Mouse (Mus musculus): ENCODE measurements around the gene Fam107a. TPM values are rescaled to one million over a fixed set of nuclear protein-coding genes. Genes with fewer than 3 reads are reported as not detected.

The Fam107a gene
- polyA plus RNA-seq, 1 experiment from 2014 or later: 0.36 TPM

DNA sequence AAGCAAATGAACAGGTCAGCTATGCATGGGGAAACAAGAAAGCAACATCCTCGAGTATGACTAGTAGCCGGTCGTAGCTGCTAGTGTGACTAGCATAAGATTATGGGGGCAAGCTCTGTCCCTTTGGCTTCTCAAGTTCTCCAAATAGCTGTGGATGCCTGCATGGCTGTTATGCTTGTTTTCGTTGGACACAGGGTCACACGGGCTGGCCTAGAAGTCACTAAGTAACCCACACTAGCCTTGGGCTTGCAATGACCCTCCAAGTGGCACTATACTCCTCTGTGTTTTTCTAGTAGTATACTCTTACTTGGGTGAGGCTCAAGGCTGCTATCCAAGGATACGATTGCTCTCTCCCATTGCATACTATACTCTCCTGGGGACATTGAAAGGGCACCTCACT lies 2.7 kb downstream of the Fam107a start:
- ATAC-seq (ENCODE audit: insufficient number of reproducible peaks, insufficient read depth, low FRiP score, low read depth): no peak
- no peak overlapping the region for H3K27ac ChIP-seq (replicated peaks in 1 of 2; ENCODE audit: control insufficient read depth in 1 of 2, insufficient read depth in 1 of 2, low read depth in 2 of 2, low read length in 2 of 2)
- WGBS: 87% methylated on average over 6 of the region's 6 CpGs
- H3K36me3 ChIP-seq (ENCODE audit: control insufficient read depth, insufficient read depth, low read length): no peaks in the 10 kb centered on the region
- H3K9me3 ChIP-seq (ENCODE audit: control insufficient read depth, low read length): no peaks in the 10 kb centered on the region
- H3K4me2 ChIP-seq (ENCODE audit: low read length): no peak overlapping the region
- peaks cover 40% of the 10 kb centered on the region for H3K27me3 ChIP-seq (ENCODE audit: control insufficient read depth, insufficient read depth, low read length)
- H3K4me1 ChIP-seq (ENCODE audit: control insufficient read depth in 2 of 2, insufficient read depth in 2 of 2, low read length in 2 of 2): peaks cover 6 to 18% of the 10 kb centered on the region in 2 experiments; a peak in 3 of 4 replicates
- no peak overlapping the region for H3K4me3 ChIP-seq (ENCODE audit: control insufficient read depth in 1 of 2, insufficient read depth in 1 of 2, low read depth in 1 of 2, low read length in 2 of 2)
- no peak overlapping the region for H3K9ac ChIP-seq (ENCODE audit: low read length)

DNA sequence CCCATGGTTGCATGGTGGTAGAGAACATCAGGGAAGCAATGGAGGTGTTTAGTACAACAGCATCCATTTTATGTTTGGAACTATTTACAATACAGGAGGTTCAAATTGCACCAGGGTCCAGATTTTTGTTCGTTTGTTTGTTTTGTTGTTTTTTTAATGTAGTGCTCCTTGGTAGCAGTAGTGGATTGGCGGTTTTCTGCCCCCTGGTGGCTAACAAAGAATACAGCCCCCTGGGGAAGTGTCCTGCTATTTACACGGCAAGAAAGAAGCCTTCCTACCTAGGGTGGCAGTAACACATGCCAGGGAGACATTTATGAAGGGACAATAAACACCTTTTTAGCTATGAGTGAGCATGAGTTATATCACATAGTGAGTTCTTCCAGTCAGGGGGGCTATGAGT lies 3.3 kb downstream of the Fam107a start:
- no peaks in the 10 kb centered on the region for H3K36me3 ChIP-seq (ENCODE audit: control insufficient read depth, insufficient read depth, low read length)
- WGBS: 17% methylated on average over 3 of the region's 3 CpGs
- no peak for ATAC-seq (ENCODE audit: insufficient number of reproducible peaks, insufficient read depth, low FRiP score, low read depth)
- no peak overlapping the region for H3K4me2 ChIP-seq (ENCODE audit: low read length)
- H3K9me3 ChIP-seq (ENCODE audit: control insufficient read depth, low read length): no peaks in the 10 kb centered on the region
- H3K9ac ChIP-seq (ENCODE audit: low read length): no peak overlapping the region
- no peak overlapping the region for H3K27ac ChIP-seq (replicated peaks in 1 of 2; ENCODE audit: control insufficient read depth in 1 of 2, insufficient read depth in 1 of 2, low read depth in 2 of 2, low read length in 2 of 2)
- peaks cover 6 to 24% of the 10 kb centered on the region in 2 experiments; a peak in 3 of 4 replicates for H3K4me1 ChIP-seq (ENCODE audit: control insufficient read depth in 2 of 2, insufficient read depth in 2 of 2, low read length in 2 of 2)
- no peak overlapping the region for H3K4me3 ChIP-seq (ENCODE audit: control insufficient read depth in 1 of 2, insufficient read depth in 1 of 2, low read depth in 1 of 2, low read length in 2 of 2)
- peaks cover 40% of the 10 kb centered on the region for H3K27me3 ChIP-seq (ENCODE audit: control insufficient read depth, insufficient read depth, low read length)

DNA sequence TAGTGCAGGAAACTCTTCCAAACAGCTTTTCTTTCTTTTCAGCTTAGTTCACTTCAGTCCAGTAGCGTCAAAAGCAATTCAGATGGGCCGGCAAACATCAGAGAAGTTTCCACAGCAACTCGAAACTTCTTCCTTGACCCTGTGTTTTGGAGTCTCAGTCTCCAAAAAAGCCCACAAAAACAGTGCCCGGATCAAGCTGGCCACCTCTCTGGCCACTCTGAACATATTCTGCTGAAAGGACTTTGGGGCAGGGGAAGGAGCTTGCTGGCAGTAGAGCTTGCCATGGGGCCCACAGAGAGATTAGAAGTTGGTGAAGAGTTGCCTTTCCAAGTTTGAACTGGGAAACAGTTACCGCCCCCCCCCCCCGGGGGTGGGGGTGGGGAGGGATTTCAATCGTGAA lies 3.9 kb downstream of the Fam107a start:
- H3K4me3 ChIP-seq (ENCODE audit: control insufficient read depth in 1 of 2, insufficient read depth in 1 of 2, low read depth in 1 of 2, low read length in 2 of 2): no peak overlapping the region
- H3K4me2 ChIP-seq (ENCODE audit: low read length): no peak overlapping the region
- H3K4me1 ChIP-seq (ENCODE audit: control insufficient read depth in 2 of 2, insufficient read depth in 2 of 2, low read length in 2 of 2): peaks cover 9 to 28% of the 10 kb centered on the region in 2 experiments; a peak in 3 of 4 replicates
- H3K27me3 ChIP-seq (ENCODE audit: control insufficient read depth, insufficient read depth, low read length): peaks cover 40% of the 10 kb centered on the region
- no peak for ATAC-seq (ENCODE audit: insufficient number of reproducible peaks, insufficient read depth, low FRiP score, low read depth)
- H3K9ac ChIP-seq (ENCODE audit: low read length): no peak overlapping the region
- H3K9me3 ChIP-seq (ENCODE audit: control insufficient read depth, low read length): no peaks in the 10 kb centered on the region
- no peak overlapping the region for H3K27ac ChIP-seq (replicated peaks in 1 of 2; ENCODE audit: control insufficient read depth in 1 of 2, insufficient read depth in 1 of 2, low read depth in 2 of 2, low read length in 2 of 2)
- WGBS: 37% methylated on average over 7 of the region's 7 CpGs
- H3K36me3 ChIP-seq (ENCODE audit: control insufficient read depth, insufficient read depth, low read length): no peaks in the 10 kb centered on the region

DNA sequence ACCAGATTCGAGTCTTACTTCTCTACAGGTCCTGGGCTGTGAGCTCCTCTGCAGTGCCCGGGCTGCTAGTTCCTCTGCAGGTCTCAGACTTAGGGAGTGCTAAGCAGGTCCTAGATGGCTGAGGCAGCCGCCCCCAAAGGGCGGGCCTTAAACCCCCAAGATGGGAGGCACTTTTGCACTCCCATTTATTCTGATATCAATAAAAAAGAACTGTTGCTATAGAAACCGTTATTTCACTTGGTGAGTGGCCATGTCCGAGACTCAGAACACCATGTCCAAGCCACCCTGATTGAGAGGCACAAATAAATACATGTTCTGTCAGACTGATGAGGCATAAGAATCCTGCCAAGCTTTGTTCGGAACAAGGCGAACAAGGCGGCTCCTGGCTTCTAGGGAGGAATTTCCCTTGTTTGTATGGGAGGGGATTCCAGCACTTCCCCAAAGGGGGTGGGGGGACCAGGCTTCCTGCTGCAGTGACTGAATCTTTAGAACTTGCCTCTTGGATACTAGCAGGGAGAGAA lies 8.1 kb downstream of the Fam107a start:
- peak; percentile 51; the same call in 1 of the 2 replicates for ATAC-seq (ENCODE audit: insufficient number of reproducible peaks, insufficient read depth, low FRiP score, low read depth)
- 0 out of 2 replicates have a peak, but pooled peaks cover 2% of the 10 kb centered on the region for H3K27me3 ChIP-seq (ENCODE audit: control insufficient read depth, insufficient read depth, low read length)
- 0 out of 2 replicates have a peak overlapping the region, but pooled peaks have one; percentile 1 for H3K9ac ChIP-seq (ENCODE audit: low read length)
- peak overlapping the region; percentile 11; the same call in 1 of the 2 replicates for H3K4me2 ChIP-seq (ENCODE audit: low read length)
- no peak overlapping the region for H3K4me3 ChIP-seq (ENCODE audit: control insufficient read depth in 1 of 2, insufficient read depth in 1 of 2, low read depth in 1 of 2, low read length in 2 of 2)
- H3K36me3 ChIP-seq (ENCODE audit: control insufficient read depth, insufficient read depth, low read length): no peaks in the 10 kb centered on the region
- H3K4me1 ChIP-seq (ENCODE audit: control insufficient read depth in 2 of 2, insufficient read depth in 2 of 2, low read length in 2 of 2): peaks cover 7 to 14% of the 10 kb centered on the region in 2 experiments; a peak in 2 of 4 replicates
- no peaks in the 10 kb centered on the region for H3K9me3 ChIP-seq (ENCODE audit: control insufficient read depth, low read length)
- WGBS: 12% methylated on average over 9 of the region's 9 CpGs
- no peak overlapping the region for H3K27ac ChIP-seq (replicated peaks in 1 of 2; ENCODE audit: control insufficient read depth in 1 of 2, insufficient read depth in 1 of 2, low read depth in 2 of 2, low read length in 2 of 2)

DNA sequence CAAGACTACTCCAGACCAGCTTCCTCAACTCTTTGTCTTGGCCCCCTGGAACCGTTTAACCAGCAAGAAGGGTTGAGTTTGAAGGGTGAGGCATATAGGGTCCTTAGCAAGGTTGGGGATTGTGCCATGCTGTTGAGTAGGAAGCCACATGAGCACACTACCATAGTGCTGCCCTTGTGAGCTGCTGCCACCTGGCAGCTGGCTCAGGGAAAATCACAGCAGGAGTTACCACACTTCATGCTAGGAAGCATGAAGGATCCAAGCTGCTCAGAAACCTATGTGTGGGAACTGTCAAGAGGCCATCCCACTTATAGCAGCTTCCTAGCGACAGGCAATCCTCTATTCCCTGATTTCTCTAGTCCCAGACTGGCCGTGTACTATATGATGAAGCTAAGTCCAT lies 9.2 kb downstream of the Fam107a start:
- no peak overlapping the region for H3K4me3 ChIP-seq (ENCODE audit: control insufficient read depth in 1 of 2, insufficient read depth in 1 of 2, low read depth in 1 of 2, low read length in 2 of 2)
- H3K4me1 ChIP-seq (ENCODE audit: control insufficient read depth in 2 of 2, insufficient read depth in 2 of 2, low read length in 2 of 2): peaks cover 4 to 10% of the 10 kb centered on the region in 2 experiments; a peak in 2 of 4 replicates
- H3K4me2 ChIP-seq (ENCODE audit: low read length): no peak overlapping the region
- H3K36me3 ChIP-seq (ENCODE audit: control insufficient read depth, insufficient read depth, low read length): no peaks in the 10 kb centered on the region
- H3K27ac ChIP-seq (replicated peaks in 1 of 2; ENCODE audit: control insufficient read depth in 1 of 2, insufficient read depth in 1 of 2, low read depth in 2 of 2, low read length in 2 of 2): no peak overlapping the region
- ATAC-seq (ENCODE audit: insufficient number of reproducible peaks, insufficient read depth, low FRiP score, low read depth): no peak
- H3K27me3 ChIP-seq (ENCODE audit: control insufficient read depth, insufficient read depth, low read length): no peaks in the 10 kb centered on the region
- H3K9me3 ChIP-seq (ENCODE audit: control insufficient read depth, low read length): no peaks in the 10 kb centered on the region
- H3K9ac ChIP-seq (ENCODE audit: low read length): no peak overlapping the region
- WGBS: 38% methylated on average over 3 of the region's 3 CpGs

DNA sequence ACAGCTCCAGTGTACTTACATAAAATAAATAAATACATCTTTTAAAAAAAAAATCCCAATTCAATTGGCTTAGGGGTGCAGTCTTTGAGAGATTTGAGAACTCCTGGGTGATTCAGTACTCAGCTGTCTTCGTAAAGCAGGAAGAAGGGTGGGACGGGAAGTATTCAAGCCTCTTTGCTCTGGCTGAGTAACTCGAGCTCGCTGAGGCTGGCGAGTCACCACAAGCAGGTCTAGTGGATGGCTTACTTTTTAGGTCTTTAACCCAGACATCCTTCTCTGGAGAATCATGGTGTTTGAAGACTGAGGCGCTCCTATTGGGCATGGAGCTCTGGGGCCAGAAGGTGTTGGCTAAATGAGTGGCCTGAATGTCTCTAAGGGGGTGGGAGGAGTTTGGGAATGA lies 10.9 kb downstream of the Fam107a start:
- WGBS: 81% methylated on average over 6 of the region's 6 CpGs
- peaks cover 4 to 15% of the 10 kb centered on the region in 2 experiments; a peak in 3 of 4 replicates for H3K4me1 ChIP-seq (ENCODE audit: control insufficient read depth in 2 of 2, insufficient read depth in 2 of 2, low read length in 2 of 2)
- no peak overlapping the region for H3K4me2 ChIP-seq (ENCODE audit: low read length)
- no peaks in the 10 kb centered on the region for H3K27me3 ChIP-seq (ENCODE audit: control insufficient read depth, insufficient read depth, low read length)
- ATAC-seq (ENCODE audit: insufficient number of reproducible peaks, insufficient read depth, low FRiP score, low read depth): no peak
- no peak overlapping the region for H3K27ac ChIP-seq (replicated peaks in 1 of 2; ENCODE audit: control insufficient read depth in 1 of 2, insufficient read depth in 1 of 2, low read depth in 2 of 2, low read length in 2 of 2)
- H3K9ac ChIP-seq (ENCODE audit: low read length): no peak overlapping the region
- H3K4me3 ChIP-seq (ENCODE audit: control insufficient read depth in 1 of 2, insufficient read depth in 1 of 2, low read depth in 1 of 2, low read length in 2 of 2): no peak overlapping the region
- no peaks in the 10 kb centered on the region for H3K36me3 ChIP-seq (ENCODE audit: control insufficient read depth, insufficient read depth, low read length)
- no peaks in the 10 kb centered on the region for H3K9me3 ChIP-seq (ENCODE audit: control insufficient read depth, low read length)

DNA sequence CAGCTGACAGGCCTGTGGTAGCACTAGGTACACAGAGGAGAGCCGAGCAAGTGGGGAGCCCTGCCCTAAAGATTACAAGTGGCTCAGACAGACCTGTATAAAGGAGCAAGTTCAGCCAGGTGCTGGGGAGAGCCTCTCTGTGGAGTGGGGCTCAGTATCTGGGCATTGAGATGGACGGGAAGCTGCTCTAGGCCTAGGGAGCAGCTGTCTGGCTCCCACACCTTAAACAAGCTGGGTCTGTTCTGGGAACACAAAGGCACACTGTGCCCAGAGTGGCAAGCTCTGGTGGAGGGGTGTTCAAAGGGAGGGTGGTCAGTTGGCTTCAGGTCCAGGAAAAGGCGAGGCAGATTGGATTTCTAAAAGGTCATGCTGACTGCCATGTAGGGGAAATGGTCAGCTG lies 12.8 kb downstream of the Fam107a start:
- Histone ChIP-seq H3K9me3 (ENCODE audit: control insufficient read depth, low read length) (no peaks in the 10 kb centered on the region), H3K27me3 (ENCODE audit: control insufficient read depth, insufficient read depth, low read length) (no peaks in the 10 kb centered on the region), H3K4me3 (ENCODE audit: control insufficient read depth in 1 of 2, insufficient read depth in 1 of 2, low read depth in 1 of 2, low read length in 2 of 2) (no peak overlapping the region), H3K27ac (replicated peaks in 1 of 2; ENCODE audit: control insufficient read depth in 1 of 2, insufficient read depth in 1 of 2, low read depth in 2 of 2, low read length in 2 of 2) (no peak overlapping the region), H3K4me2 (ENCODE audit: low read length) (no peak overlapping the region), H3K4me1 (ENCODE audit: control insufficient read depth in 2 of 2, insufficient read depth in 2 of 2, low read length in 2 of 2) (peaks cover 4 to 13% of the 10 kb centered on the region in 2 experiments; a peak in 3 of 4 replicates), H3K36me3 (ENCODE audit: control insufficient read depth, insufficient read depth, low read length) (no peaks in the 10 kb centered on the region), H3K9ac (ENCODE audit: low read length) (no peak overlapping the region)
- no peak for ATAC-seq (ENCODE audit: insufficient number of reproducible peaks, insufficient read depth, low FRiP score, low read depth)
- 67% methylated on average over 3 of the region's 3 CpGs for WGBS

DNA sequence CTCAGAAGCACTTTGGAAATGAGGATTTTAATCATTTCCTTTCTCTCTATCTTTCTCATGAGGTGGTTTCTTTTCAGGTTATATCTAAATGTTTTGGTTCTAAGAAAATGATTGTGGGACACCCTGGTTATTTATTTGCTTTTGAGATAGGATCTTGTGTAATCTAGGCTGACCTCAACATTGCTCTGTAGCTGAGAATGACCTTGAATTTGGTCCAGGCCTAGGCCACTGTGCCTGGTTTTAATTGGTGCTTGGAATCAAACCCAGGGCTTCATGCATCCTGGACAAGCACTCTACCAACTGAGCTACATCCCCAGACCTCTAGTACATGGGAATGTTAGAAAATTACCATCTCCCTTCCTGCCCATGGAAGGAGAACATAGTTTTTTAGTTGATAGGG lies 13.7 kb downstream of the Fam107a start:
- no peaks in the 10 kb centered on the region for H3K9me3 ChIP-seq (ENCODE audit: control insufficient read depth, low read length)
- 0 out of 2 replicates have a peak, but pooled peaks cover 2% of the 10 kb centered on the region for H3K27me3 ChIP-seq (ENCODE audit: control insufficient read depth, insufficient read depth, low read length)
- no peak for ATAC-seq (ENCODE audit: insufficient number of reproducible peaks, insufficient read depth, low FRiP score, low read depth)
- H3K4me2 ChIP-seq (ENCODE audit: low read length): no peak overlapping the region
- no peak overlapping the region for H3K9ac ChIP-seq (ENCODE audit: low read length)
- H3K4me3 ChIP-seq (ENCODE audit: control insufficient read depth in 1 of 2, insufficient read depth in 1 of 2, low read depth in 1 of 2, low read length in 2 of 2): no peak overlapping the region
- H3K36me3 ChIP-seq (ENCODE audit: control insufficient read depth, insufficient read depth, low read length): no peaks in the 10 kb centered on the region
- no peak overlapping the region for H3K27ac ChIP-seq (replicated peaks in 1 of 2; ENCODE audit: control insufficient read depth in 1 of 2, insufficient read depth in 1 of 2, low read depth in 2 of 2, low read length in 2 of 2)
- peaks cover 0 to 5% of the 10 kb centered on the region in 2 experiments; a peak in 2 of 4 replicates for H3K4me1 ChIP-seq (ENCODE audit: control insufficient read depth in 2 of 2, insufficient read depth in 2 of 2, low read length in 2 of 2)

Measured in heart, embryonic 14.5 days (tissue).